Mouse (Mus musculus) C2C12 (cell line): Measurements from ENCODE around the gene Sun1.

Experiments
- CEBPB ChIP-seq: IDR thresholded peaks from one replicate; pipeline ENCODE4 v1.6.1; 2011; ENCODE audit warnings: low read depth, mild to moderate bottlenecking, control low read depth, moderate library complexity
- CTCF ChIP-seq: IDR thresholded peaks from one replicate; pipeline ENCODE4 v1.5.1; 2011; ENCODE audit not compliant: control insufficient read depth, insufficient read depth, insufficient read length
- MAX ChIP-seq: IDR thresholded peaks from one replicate; pipeline ENCODE4 v1.6.1; 2011; ENCODE audit warnings: mild to moderate bottlenecking, control low read depth
- USF1 ChIP-seq: IDR thresholded peaks from one replicate; pipeline ENCODE4 v1.6.1; 2011; ENCODE audit warnings: low read depth, mild to moderate bottlenecking, control low read depth, moderate library complexity

DNA sequence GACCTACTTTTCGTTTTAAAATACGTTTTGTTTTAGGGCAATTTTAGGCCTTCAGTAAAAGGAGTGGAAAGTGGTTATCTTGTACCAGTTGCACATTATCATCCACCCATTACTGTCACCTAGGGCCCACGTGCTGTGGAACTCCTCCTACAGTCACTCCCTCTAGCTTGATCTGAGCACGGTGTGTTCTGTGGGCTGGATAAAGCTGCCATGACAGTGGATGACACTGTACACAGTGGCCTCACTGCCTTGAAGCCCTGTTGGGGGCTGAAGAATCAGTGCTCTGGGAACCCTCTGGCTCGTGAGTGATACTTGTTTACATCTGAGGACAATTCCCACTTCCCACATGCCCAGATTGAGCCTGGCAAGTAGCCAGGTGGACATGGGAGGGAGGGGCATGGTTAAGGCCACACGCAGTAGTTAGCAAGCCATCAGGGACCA lies 52.9 kb downstream of the Sun1 start:
- TF ChIP-seq USF1 (peak; percentile 39), CTCF (no peak), MAX (peak; percentile 68), CEBPB (no peak)
